Mouse (Mus musculus) midbrain, embryonic 13.5 days (tissue): ENCODE measurements around the gene Dlg1. TPM values are rescaled to one million over a fixed set of nuclear protein-coding genes. Genes with fewer than 3 reads are reported as not detected.
A peak's percentile ranks its signal among the peaks of the same experiment; 100 is the strongest.

Experiments
- ATAC-seq: fragments of 200-750 bp; cut with Nextera tagmentation; 2 replicates; pipeline ENCODE4 v1.8.0; 2017; ENCODE audit warnings: mild to moderate bottlenecking, moderate TSS enrichment, moderate library complexity
- H3K27ac ChIP-seq: fragments of 300-500 bp; sonication (generic); 2 replicates; pipeline ENCODE4 v1.5.1; 2015; ENCODE audit warnings: inconsistent platforms, mild to moderate bottlenecking, moderate library complexity
- H3K27me3 ChIP-seq: fragments of 300-500 bp; sonication (generic); 2 replicates; pipeline ENCODE4 v1.6.1; 2015; ENCODE audit warnings: mild to moderate bottlenecking, inconsistent platforms
- H3K36me3 ChIP-seq: fragments of 300-500 bp; sonication (generic); 2 replicates; pipeline ENCODE4 v1.6.1; 2015; ENCODE audit warnings: mild to moderate bottlenecking, inconsistent platforms
- H3K4me1 ChIP-seq: fragments of 300-500 bp; sonication (generic); replicated peaks from 2 replicates; pipeline ENCODE4 v1.6.1; 2015; ENCODE audit warnings: inconsistent platforms
- H3K4me2 ChIP-seq: fragments of 300-500 bp; sonication (generic); replicated peaks from 2 replicates; pipeline ENCODE4 v1.6.1; 2015; ENCODE audit warnings: moderate library complexity, mild to moderate bottlenecking, inconsistent platforms
- H3K4me3 ChIP-seq: fragments of 300-500 bp; sonication (generic); replicated peaks from 2 replicates; pipeline ENCODE4 v1.5.1; 2015; ENCODE audit warnings: mild to moderate bottlenecking, inconsistent platforms
- H3K9ac ChIP-seq: fragments of 300-500 bp; sonication (generic); replicated peaks from 2 replicates; pipeline ENCODE4 v1.6.1; 2015; ENCODE audit warnings: mild to moderate bottlenecking, inconsistent platforms
- H3K9me3 ChIP-seq: fragments of 300-500 bp; sonication (generic); 2 replicates; pipeline ENCODE4 v1.6.1; 2016; ENCODE audit warnings: mild to moderate bottlenecking, inconsistent platforms
- WGBS: fragments of 180-500 bp; shearing (Covaris S2); methylation state at CpG from one replicate; pipeline ENCODE4 v1.1.7; 2015; 5-methylcytosine and 5-hydroxymethylcytosine counted together
- polyA plus RNA-seq: library from polyadenylated mRNA; unstranded; fragments of >200 nt; fragmentation: Nextera tagmentation; extraction: Ambion mirVana; gene quantifications from 2 replicates; pipeline ENCODE4 v1.2.1, GENCODE M21; 2015

Gene Dlg1
- polyA plus RNA-seq, 1 experiment from 2014 or later = 13.9 TPM

GRCm38 (mm10) chr16:31750526-31750925 is 87.3 kb downstream of the Dlg1 start:
- WGBS = 87% methylated on average over 1 of the region's 1 CpGs
- H3K9me3 ChIP-seq = no peaks in the 10 kb centered on the region
- no peak overlapping the region for H3K9ac ChIP-seq
- no peak overlapping the region for H3K4me2 ChIP-seq
- H3K4me3 ChIP-seq = no peak overlapping the region
- H3K27ac ChIP-seq = no peak overlapping the region
- H3K4me1 ChIP-seq = peaks cover 5% of the 10 kb centered on the region; the same call in 1 of the 2 replicates
- no peaks in the 10 kb centered on the region for H3K27me3 ChIP-seq
- no peak for ATAC-seq
- no peaks in the 10 kb centered on the region for H3K36me3 ChIP-seq

GRCm38 (mm10) chr16:31754172-31755025 is 91.2 kb downstream of the Dlg1 start:
- Histone ChIP-seq H3K27me3 (no peaks in the 10 kb centered on the region), H3K9ac (0 out of 2 replicates have a peak overlapping the region, but pooled peaks have one; percentile 16), H3K4me3 (0 out of 2 replicates have a peak overlapping the region, but pooled peaks have one; percentile 4), H3K27ac (peak overlapping the region; percentile 68), H3K4me2 (no peak overlapping the region), H3K36me3 (no peaks in the 10 kb centered on the region), H3K9me3 (no peaks in the 10 kb centered on the region), H3K4me1 (peaks cover 11% of the 10 kb centered on the region; the same call in 1 of the 2 replicates)
- ATAC-seq = no peak
- 73% methylated on average over 19 of the region's 19 CpGs for WGBS

GRCm38 (mm10) chr16:31755053-31755452 is 91.8 kb downstream of the Dlg1 start:
- Histone ChIP-seq H3K27ac (no peak overlapping the region), H3K27me3 (no peaks in the 10 kb centered on the region), H3K4me2 (no peak overlapping the region), H3K9me3 (no peaks in the 10 kb centered on the region), H3K9ac (no peak overlapping the region), H3K4me1 (peaks cover 15% of the 10 kb centered on the region; the same call in 1 of the 2 replicates), H3K36me3 (no peaks in the 10 kb centered on the region), H3K4me3 (no peak overlapping the region)
- no peak for ATAC-seq
- 96% methylated on average over 1 of the region's 1 CpGs for WGBS

- no peak overlapping the region for H3K9ac ChIP-seq
- no peak overlapping the region for H3K27ac ChIP-seq
- H3K4me3 ChIP-seq = no peak overlapping the region
- H3K27me3 ChIP-seq = no peaks in the 10 kb centered on the region
- ATAC-seq = no peak
- H3K4me2 ChIP-seq = no peak overlapping the region
- H3K36me3 ChIP-seq = no peaks in the 10 kb centered on the region
- peaks cover 15% of the 10 kb centered on the region; the same call in 1 of the 2 replicates for H3K4me1 ChIP-seq
- no peaks in the 10 kb centered on the region for H3K9me3 ChIP-seq
- 84% methylated on average over 5 of the region's 5 CpGs for WGBS
Measured at GRCm38 (mm10) chr16:31756436-31756835, 93.2 kb downstream of the Dlg1 start.

DNA sequence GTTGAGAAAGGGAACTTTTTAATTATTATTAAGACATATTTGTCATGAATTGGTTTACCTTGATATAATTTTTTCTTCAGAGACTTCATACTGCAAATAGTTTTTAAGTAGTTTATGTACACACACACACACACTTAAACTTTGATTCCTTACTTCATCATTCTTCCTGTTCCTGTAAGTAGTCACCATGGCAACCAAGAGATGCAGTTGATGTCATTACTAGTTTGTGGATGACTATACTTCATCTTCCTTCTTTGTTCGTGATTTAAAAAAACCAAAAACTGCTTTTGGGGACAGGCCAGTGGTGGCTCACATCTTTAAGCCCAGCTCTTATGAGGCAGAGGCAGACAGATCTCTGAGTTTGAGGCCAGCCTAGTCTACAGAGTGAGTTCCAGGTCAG is 94.4 kb downstream of the Dlg1 start:
- H3K4me1 ChIP-seq = peaks cover 15% of the 10 kb centered on the region; the same call in 1 of the 2 replicates
- ATAC-seq = no peak
- WGBS = 84% methylated on average over 1 of the region's 1 CpGs
- H3K9me3 ChIP-seq = no peaks in the 10 kb centered on the region
- no peak overlapping the region for H3K9ac ChIP-seq
- H3K4me3 ChIP-seq = no peak overlapping the region
- no peaks in the 10 kb centered on the region for H3K27me3 ChIP-seq
- no peak overlapping the region for H3K27ac ChIP-seq
- H3K36me3 ChIP-seq = no peaks in the 10 kb centered on the region
- H3K4me2 ChIP-seq = no peak overlapping the region

- Histone ChIP-seq H3K9me3 (no peaks in the 10 kb centered on the region), H3K4me3 (no peak overlapping the region), H3K4me2 (no peak overlapping the region), H3K36me3 (no peaks in the 10 kb centered on the region), H3K9ac (no peak overlapping the region), H3K27me3 (no peaks in the 10 kb centered on the region), H3K27ac (no peak overlapping the region), H3K4me1 (peaks cover 14% of the 10 kb centered on the region; the same call in 1 of the 2 replicates)
- 85% methylated on average over 6 of the region's 6 CpGs for WGBS
- no peak for ATAC-seq
Measured at GRCm38 (mm10) chr16:31759416-31759815, 96.2 kb downstream of the Dlg1 start.

DNA sequence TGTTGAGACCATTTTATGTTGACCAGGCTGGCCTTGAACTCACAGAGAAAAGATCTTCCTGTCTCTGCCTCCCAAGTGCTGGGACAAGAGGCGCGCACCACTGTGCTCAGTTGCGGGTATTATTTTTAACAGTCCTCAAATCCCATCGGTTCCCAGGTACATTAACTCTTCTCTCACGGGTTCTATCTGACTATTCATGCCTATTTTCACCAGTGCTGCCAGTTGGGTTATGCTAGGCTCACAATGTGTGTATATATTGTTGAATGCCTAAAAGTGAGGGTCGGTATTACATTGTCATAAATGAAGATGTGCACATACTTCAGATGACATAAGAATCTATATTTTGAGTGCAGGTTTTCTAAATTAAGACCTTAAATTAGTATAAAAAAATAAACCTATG is 103.1 kb downstream of the Dlg1 start:
- Histone ChIP-seq H3K9me3 (no peaks in the 10 kb centered on the region), H3K9ac (no peak overlapping the region), H3K27ac (peak overlapping the region; percentile 77), H3K4me1 (0 out of 2 replicates have a peak, but pooled peaks cover 5% of the 10 kb centered on the region), H3K36me3 (no peaks in the 10 kb centered on the region), H3K4me2 (no peak overlapping the region), H3K27me3 (no peaks in the 10 kb centered on the region), H3K4me3 (no peak overlapping the region)
- ATAC-seq = peak; percentile 65; the same call in 1 of the 2 replicates
- WGBS = 81% methylated on average over 6 of the region's 6 CpGs

- no peaks in the 10 kb centered on the region for H3K9me3 ChIP-seq
- H3K4me3 ChIP-seq = no peak overlapping the region
- no peak overlapping the region for H3K4me2 ChIP-seq
- 0 out of 2 replicates have a peak, but pooled peaks cover 5% of the 10 kb centered on the region for H3K4me1 ChIP-seq
- ATAC-seq = peak; percentile 88
- 24% methylated on average over 3 of the region's 3 CpGs for WGBS
- no peaks in the 10 kb centered on the region for H3K27me3 ChIP-seq
- no peak overlapping the region for H3K27ac ChIP-seq
- H3K36me3 ChIP-seq = no peaks in the 10 kb centered on the region
- H3K9ac ChIP-seq = no peak overlapping the region
Measured at GRCm38 (mm10) chr16:31766715-31767114, 103.5 kb downstream of the Dlg1 start.

DNA sequence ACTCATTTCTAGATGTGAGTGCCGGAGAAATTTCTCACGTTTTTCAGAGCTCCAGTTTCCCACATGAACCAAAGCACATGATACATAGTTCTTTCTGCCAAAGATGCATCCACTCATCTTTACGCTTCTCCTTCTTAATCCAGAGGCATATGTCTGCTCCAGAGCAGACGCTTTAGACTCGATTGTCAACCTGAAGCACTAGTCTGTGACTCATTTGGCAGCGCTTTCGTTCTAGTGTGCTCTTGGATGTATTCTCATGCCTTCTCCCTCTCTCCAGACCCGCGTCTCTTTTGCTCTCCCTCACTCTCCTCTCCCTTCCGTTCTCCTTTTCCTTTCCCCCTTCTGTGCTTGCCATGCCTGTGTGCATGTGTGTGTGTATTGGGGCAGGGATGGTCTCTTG is 112.7 kb downstream of the Dlg1 start:
- Histone ChIP-seq H3K36me3 (no peaks in the 10 kb centered on the region), H3K9ac (no peak overlapping the region), H3K4me3 (no peak overlapping the region), H3K27ac (no peak overlapping the region), H3K9me3 (no peaks in the 10 kb centered on the region), H3K4me1 (no peaks in the 10 kb centered on the region), H3K27me3 (no peaks in the 10 kb centered on the region), H3K4me2 (no peak overlapping the region)
- 87% methylated on average over 10 of the region's 10 CpGs for WGBS
- ATAC-seq = no peak

DNA sequence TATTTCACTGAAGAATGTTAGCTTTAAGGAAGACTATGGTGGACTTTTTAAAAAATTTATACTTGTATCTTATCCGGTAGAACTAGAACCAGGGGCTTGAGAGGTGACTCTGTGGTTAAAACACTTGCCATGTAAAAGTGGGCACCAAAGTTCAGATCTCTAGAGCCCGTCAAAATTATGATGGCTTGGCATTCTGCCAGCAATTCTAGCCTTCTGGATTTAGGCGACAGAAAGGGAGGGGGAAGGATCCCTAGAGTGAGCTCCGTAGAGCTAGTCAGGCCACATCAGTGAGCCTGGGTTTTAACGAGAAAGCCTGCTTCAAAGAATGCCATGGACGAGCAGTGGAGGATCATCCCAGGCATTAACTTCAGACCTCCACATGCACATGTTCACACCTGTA is 117.8 kb downstream of the Dlg1 start:
- ATAC-seq = no peak
- Histone ChIP-seq H3K4me3 (no peak overlapping the region), H3K9ac (no peak overlapping the region), H3K4me2 (no peak overlapping the region), H3K27me3 (no peaks in the 10 kb centered on the region), H3K9me3 (no peaks in the 10 kb centered on the region), H3K4me1 (no peaks in the 10 kb centered on the region), H3K27ac (no peak overlapping the region), H3K36me3 (no peaks in the 10 kb centered on the region)
- 62% methylated on average over 6 of the region's 6 CpGs for WGBS

GRCm38 (mm10) chr16:31790056-31790455 is 126.8 kb downstream of the Dlg1 start:
- H3K4me1 ChIP-seq = no peaks in the 10 kb centered on the region
- H3K4me2 ChIP-seq = no peak overlapping the region
- no peaks in the 10 kb centered on the region for H3K9me3 ChIP-seq
- WGBS = 91% methylated on average over 9 of the region's 9 CpGs
- H3K9ac ChIP-seq = no peak overlapping the region
- H3K4me3 ChIP-seq = no peak overlapping the region
- no peaks in the 10 kb centered on the region for H3K27me3 ChIP-seq
- H3K36me3 ChIP-seq = peaks cover 14% of the 10 kb centered on the region
- ATAC-seq = no peak
- no peak overlapping the region for H3K27ac ChIP-seq

DNA sequence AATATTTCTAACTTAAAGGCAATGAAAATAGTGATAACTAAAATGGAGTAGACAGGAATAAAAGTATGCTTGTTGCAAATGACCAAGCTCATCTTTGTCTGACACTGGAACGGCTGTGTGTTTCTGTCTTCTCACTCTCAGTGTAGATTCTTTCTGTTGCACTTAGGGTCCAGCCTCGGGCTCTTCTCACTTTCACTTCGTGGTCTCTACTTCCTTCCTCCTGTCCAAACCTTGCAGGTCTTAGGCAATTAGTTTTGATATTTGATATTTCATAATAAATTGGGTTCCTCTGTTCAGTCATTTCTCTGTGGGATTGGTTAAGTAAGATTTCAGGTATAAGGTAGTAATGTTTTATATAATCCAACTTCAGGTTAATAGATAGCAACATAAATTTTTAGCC is 140.4 kb downstream of the Dlg1 start:
- Histone ChIP-seq H3K9me3 (no peaks in the 10 kb centered on the region), H3K27me3 (no peaks in the 10 kb centered on the region), H3K4me1 (no peaks in the 10 kb centered on the region), H3K27ac (no peak overlapping the region), H3K36me3 (peaks cover 10% of the 10 kb centered on the region; the same call in 1 of the 2 replicates), H3K9ac (no peak overlapping the region), H3K4me3 (no peak overlapping the region), H3K4me2 (no peak overlapping the region)
- WGBS = 94% methylated on average over 3 of the region's 3 CpGs
- ATAC-seq = no peak
